Mouse (Mus musculus) forelimb bud, embryonic 11.5 days (tissue): Measurements from ENCODE around the gene Baz2b.
A peak's percentile ranks its signal among the peaks of the same experiment; 100 is the strongest.
"Not testable (repeated sequence)": the region's sequence is repeated elsewhere in the genome, so short reads cannot be mapped to it uniquely, and the experiment has no call there.

Experiments used
- DNase-seq: peaks from one replicate; pipeline ENCODE4 v3.0.0-alpha.2; 2012; ENCODE audit warnings: low read depth, low spot score

Gene Baz2b

GRCm38 (mm10) chr2:60090280-60090679, 119.4 kb downstream of the Baz2b start:
- no peak for DNase-seq

GRCm38 (mm10) chr2:60089528-60090247, 120.0 kb downstream of the Baz2b start:
- no peak for DNase-seq

GRCm38 (mm10) chr2:60088785-60089527, 120.7 kb downstream of the Baz2b start:
- no peak for DNase-seq

GRCm38 (mm10) chr2:60086197-60086903, 123.3 kb downstream of the Baz2b start:
- no peak for DNase-seq

- no peak for DNase-seq
Measured at GRCm38 (mm10) chr2:60084823-60085222, 124.8 kb downstream of the Baz2b start.

GRCm38 (mm10) chr2:60082984-60083636, 126.5 kb downstream of the Baz2b start:
- DNase-seq, result no peak

- DNase-seq, result no peak
Measured at GRCm38 (mm10) chr2:60082225-60082624, 127.4 kb downstream of the Baz2b start.

- peak; percentile 40 for DNase-seq
Measured at GRCm38 (mm10) chr2:60080831-60081230, 128.8 kb downstream of the Baz2b start.

- DNase-seq, result no peak
Measured at GRCm38 (mm10) chr2:60077631-60078030, 132.0 kb downstream of the Baz2b start.

- DNase-seq, result no peak
Measured at GRCm38 (mm10) chr2:60076800-60077199, 132.8 kb downstream of the Baz2b start.

GRCm38 (mm10) chr2:60076025-60076424, 133.6 kb downstream of the Baz2b start:
- DNase-seq, result no peak

GRCm38 (mm10) chr2:60073798-60074197, 135.8 kb downstream of the Baz2b start:
- DNase-seq, result not testable (repeated sequence)

GRCm38 (mm10) chr2:60071813-60072212, 137.8 kb downstream of the Baz2b start:
- no peak for DNase-seq

- no peak for DNase-seq
Measured at GRCm38 (mm10) chr2:60070938-60071337, 138.7 kb downstream of the Baz2b start.

- no peak for DNase-seq
Measured at GRCm38 (mm10) chr2:60068468-60068867, 141.2 kb downstream of the Baz2b start.

GRCm38 (mm10) chr2:60065415-60065814, 144.2 kb downstream of the Baz2b start:
- no peak for DNase-seq

GRCm38 (mm10) chr2:60060185-60060775, 149.4 kb downstream of the Baz2b start:
- no peak for DNase-seq

- no peak for DNase-seq
Measured at GRCm38 (mm10) chr2:60059300-60059699, 150.3 kb downstream of the Baz2b start.

GRCm38 (mm10) chr2:60056043-60056442, 153.6 kb downstream of the Baz2b start:
- DNase-seq, result peak; percentile 44

- DNase-seq, result no peak
Measured at GRCm38 (mm10) chr2:60054808-60055535, 154.7 kb downstream of the Baz2b start.
